Mouse (Mus musculus) cerebellum, adult 2 months (tissue): ENCODE measurements around the gene Map4k2.

Source experiments
- CTCF ChIP-seq: fragments of 200-500 bp; IDR thresholded peaks from 2 replicates; pipeline ENCODE4 v1.5.1; 2011; ENCODE audit warnings: low read depth, mild to moderate bottlenecking, control low read depth, low read length, moderate library complexity, borderline replicate concordance; ENCODE audit not compliant: insufficient read depth
- POLR2A ChIP-seq: fragments of 200-500 bp; IDR thresholded peaks from 2 replicates; pipeline ENCODE4 v1.6.1; 2011; ENCODE audit warnings: low read length, control low read depth, borderline replicate concordance; ENCODE audit not compliant: insufficient read depth

DNA sequence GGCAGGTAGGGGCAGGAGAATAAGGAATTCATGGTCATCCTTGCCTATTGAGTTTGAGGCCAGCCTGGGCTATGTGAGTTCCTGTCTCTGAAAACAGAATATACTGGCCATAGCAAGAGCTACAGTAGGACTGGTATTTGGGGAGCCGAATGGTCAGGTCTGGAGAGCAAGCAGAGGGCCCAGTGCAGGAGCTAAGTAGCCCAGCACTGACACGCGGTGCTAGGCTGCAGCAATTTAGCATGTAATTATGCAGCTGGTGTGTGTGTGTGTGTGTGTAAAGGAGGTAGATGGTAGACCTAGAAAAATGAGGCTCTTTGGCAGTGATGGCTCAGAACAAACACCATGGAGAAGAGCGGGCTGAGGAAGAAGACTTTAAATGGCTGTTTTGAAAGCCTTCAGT lies 6.7 kb downstream of the Map4k2 start:
- TF ChIP-seq CTCF (no peak), POLR2A (no peak)
